Mouse (Mus musculus): ENCODE measurements at regions not wholly inside any gene's neighbourhood (a gene's known extent, or its start where the extent isn't known, plus 50 kb on each side); places are given as distances from the start of the nearest gene placed in this dataset.

- TF ChIP-seq CTCF (IDR thresholded peaks at IDR 0.05; ENCODE audit: borderline replicate concordance, insufficient read depth, low read length) (no peak), POLR2A (IDR thresholded peaks at IDR 0.05; ENCODE audit: low read depth, low read length) (no peak)
Observed at GRCm38 (mm10) chr16:52534601-52535000, 80.7 kb upstream of the Alcam start.
